Mouse (Mus musculus) hindbrain, embryonic 15.5 days (tissue): ENCODE measurements around the gene Dusp7. TPM values are rescaled to one million over a fixed set of nuclear protein-coding genes. Genes with fewer than 3 reads are reported as not detected.
A peak's percentile ranks its signal among the peaks of the same experiment; 100 is the strongest.

ENCODE experiments used
- ATAC-seq: fragments of 200-750 bp; cut with Nextera tagmentation; 2 replicates; pipeline ENCODE4 v1.8.0; 2017; ENCODE audit warnings: low read depth, moderate number of reproducible peaks, moderate TSS enrichment; ENCODE audit not compliant: low FRiP score
- H3K27ac ChIP-seq: fragments of 300-500 bp; sonication (generic); replicated peaks from 2 replicates; pipeline ENCODE4 v1.5.1; 2015; ENCODE audit warnings: mild to moderate bottlenecking, inconsistent platforms
- H3K27me3 ChIP-seq: fragments of 300-500 bp; sonication (generic); 2 replicates; pipeline ENCODE4 v1.6.1; 2015; ENCODE audit warnings: control low read depth, inconsistent platforms
- H3K36me3 ChIP-seq: fragments of 300-500 bp; sonication (generic); 2 replicates; pipeline ENCODE4 v1.6.1; 2015; ENCODE audit warnings: control low read depth, inconsistent platforms
- H3K4me1 ChIP-seq: fragments of 300-500 bp; sonication (generic); replicated peaks from 2 replicates; pipeline ENCODE4 v1.6.1; 2015; ENCODE audit warnings: control low read depth, inconsistent platforms
- H3K4me2 ChIP-seq: fragments of 300-500 bp; sonication (generic); 2 replicates; pipeline ENCODE4 v1.6.1; 2015; ENCODE audit warnings: moderate library complexity, mild to moderate bottlenecking, inconsistent platforms
- H3K4me3 ChIP-seq: fragments of 300-500 bp; sonication (generic); 2 replicates; pipeline ENCODE4 v1.5.1; 2015; ENCODE audit warnings: mild to moderate bottlenecking, inconsistent platforms
- H3K9ac ChIP-seq: fragments of 300-500 bp; sonication (generic); 2 replicates; pipeline ENCODE4 v1.6.1; 2015; ENCODE audit warnings: inconsistent platforms
- H3K9me3 ChIP-seq: fragments of 300-500 bp; sonication (generic); 2 replicates; pipeline ENCODE4 v1.6.1; 2016; ENCODE audit warnings: control low read depth, inconsistent platforms
- WGBS: fragments of 180-500 bp; shearing (Covaris S2); methylation state at CpG from one replicate; pipeline ENCODE4 v1.1.7; 2015; 5-methylcytosine and 5-hydroxymethylcytosine counted together
- polyA plus RNA-seq: library from polyadenylated mRNA; unstranded; fragments of >200 nt; fragmentation: Nextera tagmentation; extraction: Ambion mirVana; gene quantifications from 2 replicates; pipeline ENCODE4 v1.2.1, GENCODE M21; 2015

Dusp7 gene
- polyA plus RNA-seq, 1 experiment from 2014 or later = 13.3 TPM

DNA sequence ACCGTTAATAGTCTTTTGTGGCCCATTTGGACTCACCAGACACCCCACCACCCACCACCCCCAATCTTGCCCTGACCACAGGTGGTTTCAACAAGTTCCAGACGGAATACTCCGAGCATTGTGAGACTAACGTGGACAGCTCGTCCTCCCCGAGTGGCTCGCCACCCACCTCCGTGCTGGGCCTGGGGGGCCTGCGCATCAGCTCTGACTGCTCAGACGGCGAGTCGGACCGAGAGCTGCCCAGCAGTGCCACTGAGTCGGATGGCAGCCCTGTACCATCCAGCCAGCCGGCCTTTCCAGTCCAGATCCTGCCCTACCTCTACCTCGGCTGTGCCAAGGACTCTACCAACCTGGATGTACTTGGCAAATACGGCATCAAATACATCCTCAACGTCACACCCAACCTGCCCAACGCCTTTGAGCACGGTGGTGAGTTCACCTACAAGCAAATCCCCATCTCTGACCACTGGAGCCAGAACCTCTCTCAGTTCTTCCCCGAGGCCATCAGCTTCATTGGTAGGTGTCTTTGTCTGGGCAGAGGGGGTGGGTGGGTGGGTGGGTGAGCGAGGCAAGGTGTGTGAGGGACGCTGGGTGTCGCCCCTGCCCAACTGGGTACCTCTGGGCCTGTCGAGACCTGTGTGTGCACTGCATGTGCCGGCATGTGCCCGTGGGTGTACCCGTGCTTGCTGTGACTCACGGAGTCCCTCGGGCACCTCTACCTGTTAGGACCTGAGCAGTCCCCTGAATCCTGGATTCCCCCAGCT, 2.4 kb downstream of the Dusp7 start:
- 86% methylated on average over 30 of the region's 30 CpGs for WGBS
- peaks cover 39% of the 10 kb centered on the region for H3K4me1 ChIP-seq

DNA sequence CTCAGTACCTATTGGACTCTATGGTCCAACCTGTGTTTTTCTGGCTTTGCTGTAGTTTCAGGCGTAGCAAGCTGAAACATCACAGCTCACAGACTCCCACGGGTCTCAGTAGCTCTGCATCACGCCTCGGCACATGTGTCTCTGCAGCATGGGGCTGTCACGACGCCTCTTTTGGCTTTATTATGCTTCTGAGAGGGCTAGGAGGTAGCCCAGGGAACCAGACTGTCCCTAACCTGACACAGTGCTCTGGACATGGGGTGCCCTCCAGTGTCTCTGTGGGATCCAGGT, 2.9 kb downstream of the Dusp7 start:
- peak overlapping the region; percentile 96 for H3K4me2 ChIP-seq
- 71% methylated on average over 6 of the region's 6 CpGs for WGBS
- ATAC-seq = no peak
- peaks cover 39% of the 10 kb centered on the region for H3K4me1 ChIP-seq
- H3K27me3 ChIP-seq = no peaks in the 10 kb centered on the region
- no peak overlapping the region for H3K27ac ChIP-seq
- no peaks in the 10 kb centered on the region for H3K9me3 ChIP-seq
- peaks cover 14% of the 10 kb centered on the region for H3K36me3 ChIP-seq
- 0 out of 2 replicates have a peak overlapping the region, but pooled peaks have one; percentile 13 for H3K9ac ChIP-seq
- H3K4me3 ChIP-seq = peak overlapping the region; percentile 10; the same call in 1 of the 2 replicates

More for the DNA sequence above, 2.4 kb downstream of the Dusp7 start:
- peak overlapping the region; percentile 89 for H3K4me3 ChIP-seq
- H3K27me3 ChIP-seq = no peaks in the 10 kb centered on the region
- H3K27ac ChIP-seq = no peak overlapping the region
- peak overlapping the region; percentile 96 for H3K4me2 ChIP-seq
- no peak overlapping the region for H3K9ac ChIP-seq
- no peak for ATAC-seq
- H3K36me3 ChIP-seq = peaks cover 14% of the 10 kb centered on the region
- no peaks in the 10 kb centered on the region for H3K9me3 ChIP-seq

- Histone ChIP-seq H3K27ac (no peak overlapping the region), H3K4me1 (peaks cover 39% of the 10 kb centered on the region), H3K36me3 (peaks cover 14% of the 10 kb centered on the region), H3K4me2 (peak overlapping the region; percentile 96), H3K27me3 (no peaks in the 10 kb centered on the region), H3K4me3 (peak overlapping the region; percentile 10; the same call in 1 of the 2 replicates), H3K9me3 (no peaks in the 10 kb centered on the region), H3K9ac (peak overlapping the region; percentile 13; the same call in 1 of the 2 replicates)
- no peak for ATAC-seq
- WGBS = 44% methylated on average over 6 of the region's 6 CpGs
Measured at GRCm38 (mm10) chr9:106371776-106372175, 3.3 kb downstream of the Dusp7 start.

GRCm38 (mm10) chr9:106372431-106373412, 4.3 kb downstream of the Dusp7 start:
- Histone ChIP-seq H3K4me2 (peak overlapping the region; percentile 96; the same call in 1 of the 2 replicates), H3K27ac (no peak overlapping the region), H3K4me1 (peaks cover 35% of the 10 kb centered on the region), H3K36me3 (peaks cover 18% of the 10 kb centered on the region), H3K4me3 (no peak overlapping the region), H3K9me3 (no peaks in the 10 kb centered on the region), H3K9ac (no peak overlapping the region), H3K27me3 (no peaks in the 10 kb centered on the region)
- WGBS = 90% methylated on average over 11 of the region's 11 CpGs
- no peak for ATAC-seq

DNA sequence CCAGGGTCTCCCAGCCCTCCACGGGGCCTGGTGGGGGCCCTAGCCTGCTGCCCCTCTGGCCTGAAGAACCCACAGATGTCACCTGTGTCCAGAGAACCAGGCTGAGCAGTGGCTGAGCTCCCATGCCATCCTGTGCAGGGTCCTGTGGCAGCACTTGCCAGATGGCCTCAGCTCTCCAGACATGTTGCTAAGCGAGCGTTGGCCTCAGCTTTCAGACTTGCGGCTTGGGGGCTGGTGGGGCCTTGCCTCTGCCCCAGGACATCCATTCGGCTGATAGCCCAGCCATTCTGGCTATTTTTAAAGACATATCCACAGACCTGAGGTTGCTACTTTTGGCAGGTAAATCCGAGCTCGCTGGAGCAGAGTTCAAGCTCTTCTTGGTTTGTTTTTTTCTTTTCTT, 5.5 kb downstream of the Dusp7 start:
- Histone ChIP-seq H3K27ac (no peak overlapping the region), H3K9me3 (no peaks in the 10 kb centered on the region), H3K9ac (no peak overlapping the region), H3K36me3 (peaks cover 24% of the 10 kb centered on the region), H3K4me3 (no peak overlapping the region), H3K4me2 (no peak overlapping the region), H3K27me3 (no peaks in the 10 kb centered on the region), H3K4me1 (peaks cover 35% of the 10 kb centered on the region)
- WGBS = 86% methylated on average over 7 of the region's 7 CpGs
- no peak for ATAC-seq

GRCm38 (mm10) chr9:106377247-106377646, 8.8 kb downstream of the Dusp7 start:
- 86% methylated on average over 8 of the region's 8 CpGs for WGBS
- Histone ChIP-seq H3K27ac (no peak overlapping the region), H3K36me3 (peaks cover 21% of the 10 kb centered on the region), H3K4me1 (peaks cover 14% of the 10 kb centered on the region), H3K27me3 (no peaks in the 10 kb centered on the region), H3K4me2 (no peak overlapping the region), H3K9me3 (no peaks in the 10 kb centered on the region), H3K4me3 (no peak overlapping the region), H3K9ac (no peak overlapping the region)
- ATAC-seq = peak; percentile 21; the same call in 1 of the 2 replicates

- ATAC-seq = no peak
- no peaks in the 10 kb centered on the region for H3K27me3 ChIP-seq
- H3K9me3 ChIP-seq = no peaks in the 10 kb centered on the region
- no peak overlapping the region for H3K9ac ChIP-seq
- 96% methylated on average over 3 of the region's 3 CpGs for whole genome bisulfite sequencing
- no peak overlapping the region for H3K4me3 ChIP-seq
- no peak overlapping the region for H3K4me2 ChIP-seq
- H3K27ac ChIP-seq = no peak overlapping the region
- peaks cover 9% of the 10 kb centered on the region for H3K4me1 ChIP-seq
- H3K36me3 ChIP-seq = peaks cover 16% of the 10 kb centered on the region; the same call in 1 of the 2 replicates
Measured at GRCm38 (mm10) chr9:106378045-106378444, 9.6 kb downstream of the Dusp7 start.

- Histone ChIP-seq H3K4me2 (no peak overlapping the region), H3K9me3 (no peaks in the 10 kb centered on the region), H3K9ac (no peak overlapping the region), H3K36me3 (peaks cover 15% of the 10 kb centered on the region; the same call in 1 of the 2 replicates), H3K27ac (no peak overlapping the region), H3K4me1 (peaks cover 16% of the 10 kb centered on the region), H3K4me3 (no peak overlapping the region), H3K27me3 (no peaks in the 10 kb centered on the region)
- WGBS = 76% methylated on average over 9 of the region's 9 CpGs
- no peak for ATAC-seq
Measured at GRCm38 (mm10) chr9:106378753-106379152, 10.3 kb downstream of the Dusp7 start.

DNA sequence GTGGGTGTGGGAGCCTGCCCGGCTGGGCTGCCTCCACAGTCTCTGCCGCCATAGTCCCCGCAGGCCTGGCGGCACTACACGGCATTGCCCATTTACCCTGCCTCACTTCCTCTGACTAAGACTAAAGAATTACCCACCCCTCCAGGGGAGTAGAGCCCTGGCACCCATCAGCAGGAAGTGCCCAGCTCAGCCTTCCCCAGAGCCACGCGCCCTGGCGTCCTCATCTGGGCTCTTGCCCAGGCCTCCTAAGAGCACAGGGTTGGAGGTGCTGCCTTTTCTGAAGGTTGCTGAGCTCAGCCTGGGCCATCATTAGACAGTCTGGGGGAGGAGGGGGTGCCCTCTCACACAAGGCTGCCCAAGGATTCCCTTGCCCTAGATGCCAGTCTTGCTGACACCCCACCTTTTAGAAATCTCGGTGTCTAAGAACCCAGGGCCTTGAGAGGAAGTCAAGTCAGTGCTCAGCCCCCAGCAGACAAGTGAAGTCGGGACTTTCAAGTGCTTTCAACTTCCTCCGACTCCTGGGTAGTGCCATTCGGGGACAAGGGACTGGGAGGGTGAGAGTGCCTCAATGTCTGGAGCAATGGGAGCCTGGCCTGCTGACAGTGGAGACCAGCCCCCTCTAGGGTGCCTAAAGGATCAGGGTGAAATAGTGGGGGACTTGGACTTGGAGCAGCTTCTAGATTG, 17.9 kb downstream of the Dusp7 start:
- Histone ChIP-seq H3K9me3 (no peaks in the 10 kb centered on the region), H3K4me2 (no peak overlapping the region), H3K27me3 (no peaks in the 10 kb centered on the region), H3K27ac (no peak overlapping the region), H3K36me3 (no peaks in the 10 kb centered on the region), H3K9ac (no peak overlapping the region), H3K4me3 (no peak overlapping the region), H3K4me1 (peaks cover 32% of the 10 kb centered on the region)
- no peak for ATAC-seq
- WGBS = 79% methylated on average over 12 of the region's 12 CpGs

DNA sequence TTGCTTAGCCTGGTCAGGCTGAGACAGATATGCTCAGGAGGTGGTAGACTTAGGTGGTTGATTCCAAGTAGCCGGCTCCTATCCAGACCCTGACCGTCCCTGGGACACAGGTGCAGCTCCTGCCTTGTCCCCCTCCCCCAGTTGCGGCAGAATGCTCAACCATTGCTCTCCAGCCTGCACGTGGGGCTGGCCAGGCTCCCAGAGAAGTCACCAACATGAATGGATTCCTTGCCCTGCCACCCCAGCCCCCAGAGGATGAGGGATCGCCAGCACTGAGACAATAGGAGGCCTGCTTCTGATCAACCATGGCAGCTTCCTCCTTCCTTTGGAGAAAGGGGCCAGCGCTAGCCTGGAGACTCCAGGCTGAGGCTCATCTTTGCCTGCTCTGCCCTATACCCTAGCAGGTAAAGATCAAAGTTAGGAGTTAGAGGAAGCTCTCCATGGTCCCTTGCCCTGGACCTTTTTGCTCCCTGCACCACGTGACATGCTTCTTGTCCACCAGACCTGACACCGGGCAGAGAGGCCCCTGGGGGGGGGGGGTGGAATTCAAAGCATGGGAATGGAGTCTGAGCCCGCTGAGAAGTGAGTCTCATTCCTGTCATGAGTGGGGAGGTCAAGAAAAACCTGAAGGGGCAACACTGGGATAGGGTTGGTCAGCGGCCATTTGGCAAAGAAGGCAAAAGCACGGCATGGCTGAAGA, 24.5 kb downstream of the Dusp7 start:
- Histone ChIP-seq H3K4me3 (no peak overlapping the region), H3K36me3 (no peaks in the 10 kb centered on the region), H3K9ac (no peak overlapping the region), H3K27me3 (no peaks in the 10 kb centered on the region), H3K4me1 (peaks cover 29% of the 10 kb centered on the region), H3K27ac (no peak overlapping the region), H3K4me2 (no peak overlapping the region), H3K9me3 (no peaks in the 10 kb centered on the region)
- ATAC-seq = no peak
- 74% methylated on average over 11 of the region's 11 CpGs for WGBS

DNA sequence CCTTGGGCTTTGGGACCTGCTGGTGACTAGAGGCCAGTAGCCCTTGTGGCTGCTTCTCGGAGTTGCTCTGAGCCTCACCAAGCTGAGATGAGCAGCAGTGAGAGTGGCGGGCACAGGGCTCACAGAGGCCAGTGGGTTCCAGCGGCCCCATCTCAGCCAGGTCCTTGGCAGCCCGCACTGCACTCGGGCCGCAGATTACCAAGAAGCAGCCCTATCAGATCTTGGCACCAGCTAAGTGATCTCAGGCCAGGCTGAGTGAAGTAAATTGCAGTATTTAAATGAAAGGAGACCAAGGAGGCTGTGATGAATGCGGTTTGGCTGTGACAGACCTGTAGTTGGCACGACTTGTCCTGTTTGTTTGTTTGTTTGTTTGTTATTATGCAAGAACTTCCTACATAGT, 25.1 kb downstream of the Dusp7 start:
- no peaks in the 10 kb centered on the region for H3K9me3 ChIP-seq
- WGBS = 78% methylated on average over 8 of the region's 8 CpGs
- H3K4me2 ChIP-seq = no peak overlapping the region
- H3K4me3 ChIP-seq = no peak overlapping the region
- H3K4me1 ChIP-seq = peaks cover 29% of the 10 kb centered on the region
- no peaks in the 10 kb centered on the region for H3K36me3 ChIP-seq
- no peaks in the 10 kb centered on the region for H3K27me3 ChIP-seq
- ATAC-seq = no peak
- H3K9ac ChIP-seq = no peak overlapping the region
- no peak overlapping the region for H3K27ac ChIP-seq
